Mouse (Mus musculus) heart, embryonic 11.5 days (tissue): ENCODE measurements around the gene Hoxa4. TPM values are rescaled to one million over a fixed set of nuclear protein-coding genes. Genes with fewer than 3 reads are reported as not detected.

Experiments used
- ATAC-seq: fragments of 200-750 bp; cut with Nextera tagmentation; replicated peaks from 2 replicates; pipeline ENCODE4 v1.8.0; 2017; ENCODE audit warnings: moderate library complexity; ENCODE audit not compliant: insufficient number of reproducible peaks, low FRiP score, low TSS enrichment
- H3K27ac ChIP-seq: fragments of 300-500 bp; sonication (generic); 2 replicates; pipeline ENCODE4 v1.5.1; 2014; ENCODE audit warnings: mild to moderate bottlenecking, low read depth, low read length
- H3K27me3 ChIP-seq: fragments of 300-500 bp; sonication (generic); 2 replicates; pipeline ENCODE4 v1.6.1; 2014; ENCODE audit warnings: mild to moderate bottlenecking, low read length, mixed read lengths; ENCODE audit not compliant: control insufficient read depth, insufficient read depth
- H3K36me3 ChIP-seq: fragments of 300-500 bp; sonication (generic); 2 replicates; pipeline ENCODE4 v1.6.1; 2014; ENCODE audit warnings: mild to moderate bottlenecking, low read length, moderate library complexity, mixed read lengths; ENCODE audit not compliant: control insufficient read depth, insufficient read depth
- H3K4me1 ChIP-seq: fragments of 300-500 bp; sonication (generic); 2 replicates; pipeline ENCODE4 v1.6.1; 2014; ENCODE audit warnings: low read length; ENCODE audit not compliant: control insufficient read depth, insufficient read depth
- H3K4me2 ChIP-seq: fragments of 300-500 bp; sonication (generic); 2 replicates; pipeline ENCODE4 v1.6.1; 2014; ENCODE audit warnings: mild to moderate bottlenecking, moderate library complexity
- H3K4me3 ChIP-seq: fragments of 300-500 bp; sonication (generic); 2 replicates; pipeline ENCODE4 v1.5.1; 2014; ENCODE audit warnings: low read depth, low read length
- H3K9ac ChIP-seq: fragments of 300-500 bp; sonication (generic); 2 replicates; pipeline ENCODE4 v1.6.1; 2014; ENCODE audit warnings: mild to moderate bottlenecking, low read depth, low read length, moderate library complexity
- H3K9me3 ChIP-seq: fragments of 300-500 bp; sonication (generic); replicated peaks from 2 replicates; pipeline ENCODE4 v1.6.1; 2016; ENCODE audit warnings: low read length; ENCODE audit not compliant: control insufficient read depth
- WGBS: fragments of 180-500 bp; shearing (Covaris S2); extraction: QIAGEN DNeasy Blood & Tissue Kit; methylation state at CpG from one replicate; pipeline ENCODE4 v1.1.7; 2014; ENCODE audit not compliant: insufficient replicate concordance; 5-methylcytosine and 5-hydroxymethylcytosine counted together
- polyA plus RNA-seq: library from polyadenylated mRNA; unstranded; fragments of >200 nt; fragmentation: Nextera tagmentation; extraction: Ambion mirVana; gene quantifications from 2 replicates; pipeline ENCODE4 v1.2.1, GENCODE M21; 2014

The Hoxa4 gene
- polyA plus RNA-seq, 1 experiment from 2014 or later, result 1.4 TPM

DNA sequence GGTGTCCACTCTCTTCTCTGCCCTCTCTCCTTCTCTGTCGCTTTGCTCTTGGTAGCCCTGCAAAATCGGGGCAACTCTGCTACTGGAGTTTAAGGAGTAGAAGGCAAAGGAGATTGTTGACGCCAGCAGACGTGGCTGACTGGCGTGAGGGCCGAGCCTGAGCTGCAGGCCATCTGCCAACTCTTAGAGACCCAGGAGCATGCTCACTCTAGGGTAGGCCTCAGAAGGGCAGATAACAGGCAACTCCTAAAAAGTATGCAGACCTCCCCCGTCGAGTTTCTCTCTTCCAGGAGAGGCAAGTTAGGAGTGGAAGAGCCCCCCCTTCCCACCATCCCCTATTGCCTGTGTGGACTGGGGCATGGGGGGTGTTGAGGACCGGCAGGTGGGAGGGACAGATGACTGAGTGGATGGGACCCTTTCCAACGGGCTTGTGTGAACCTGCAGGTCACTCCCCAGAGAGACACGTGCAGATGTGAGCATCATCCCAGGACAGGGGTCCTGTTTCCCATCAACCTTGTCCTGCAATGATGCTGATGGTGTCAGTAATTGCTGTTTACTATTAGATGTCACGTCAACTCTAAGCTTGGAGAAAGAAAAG, 32.3 kb downstream of the Hoxa4 start:
- H3K36me3 ChIP-seq, result no peaks in the 10 kb centered on the region
- H3K9ac ChIP-seq, result peak overlapping the region; percentile 47
- 8% methylated on average over 12 of the region's 12 CpGs for WGBS
- H3K27ac ChIP-seq, result peak overlapping the region; percentile 68; the same call in 1 of the 2 replicates
- H3K4me3 ChIP-seq, result peak overlapping the region; percentile 52
- no peaks in the 10 kb centered on the region for H3K9me3 ChIP-seq
- peaks cover 5% of the 10 kb centered on the region; the same call in 1 of the 2 replicates for H3K4me1 ChIP-seq
- H3K4me2 ChIP-seq, result peak overlapping the region; percentile 76
- H3K27me3 ChIP-seq, result peaks cover 94% of the 10 kb centered on the region
- peak; percentile 28; the same call in 1 of the 2 replicates for ATAC-seq

DNA sequence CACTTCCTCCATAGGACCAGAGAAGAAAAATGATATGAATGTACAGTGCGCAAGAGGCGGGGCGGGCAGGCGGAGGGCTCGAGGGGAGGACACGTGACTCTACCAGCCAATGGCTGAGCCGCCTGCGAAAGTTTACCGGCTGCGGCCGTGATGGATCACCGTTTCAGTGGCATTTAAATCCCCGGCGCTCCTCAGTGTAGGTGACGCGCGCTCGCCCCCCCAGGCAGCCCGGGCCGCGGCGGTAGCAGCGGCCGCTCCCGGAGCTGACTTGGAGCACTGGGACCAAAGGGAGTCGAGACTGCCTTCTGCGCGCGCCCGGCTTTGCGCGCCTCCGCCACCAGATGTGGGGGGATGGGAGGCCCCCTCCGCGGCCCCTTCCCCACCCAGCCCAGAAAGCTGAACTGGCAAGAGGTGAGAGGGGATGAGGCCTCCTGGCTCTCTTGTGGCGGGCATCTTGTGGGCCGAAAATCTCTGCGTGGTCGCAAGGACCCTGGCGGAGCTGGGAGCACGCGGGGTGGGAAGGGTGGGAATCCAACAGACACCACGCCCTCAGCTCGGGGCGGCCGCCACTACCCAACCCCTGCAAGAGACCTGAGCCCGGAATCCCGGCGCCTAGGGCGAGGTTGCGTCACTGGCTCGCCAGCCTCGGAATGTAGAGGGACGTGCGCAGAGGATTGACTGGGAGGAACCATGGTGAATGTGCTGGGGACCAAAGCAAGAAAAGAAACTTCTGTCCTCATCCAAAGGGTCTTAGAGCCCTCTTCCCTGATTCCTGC, 33.1 kb downstream of the Hoxa4 start, which contains the start of gene Hoxa1:
TSS of gene Hoxa1 (minus strand) at position 42 of the 776 bp plus-strand sequence.
- under 1% methylated on average over 55 of the region's 55 CpGs for WGBS
- Histone ChIP-seq H3K27ac (peak within 1 kb of the TSS; percentile 68), H3K36me3 (no peaks in the 10 kb centered on the region), H3K9ac (peak within 1 kb of the TSS; percentile 47), H3K27me3 (peaks cover 93% of the 10 kb centered on the region), H3K4me2 (peak within 1 kb of the TSS; percentile 76), H3K4me1 (peaks cover 5% of the 10 kb centered on the region; the same call in 1 of the 2 replicates), H3K9me3 (no peaks in the 10 kb centered on the region), H3K4me3 (peak within 1 kb of the TSS; percentile 52)
- ATAC-seq, result peak; percentile 80

DNA sequence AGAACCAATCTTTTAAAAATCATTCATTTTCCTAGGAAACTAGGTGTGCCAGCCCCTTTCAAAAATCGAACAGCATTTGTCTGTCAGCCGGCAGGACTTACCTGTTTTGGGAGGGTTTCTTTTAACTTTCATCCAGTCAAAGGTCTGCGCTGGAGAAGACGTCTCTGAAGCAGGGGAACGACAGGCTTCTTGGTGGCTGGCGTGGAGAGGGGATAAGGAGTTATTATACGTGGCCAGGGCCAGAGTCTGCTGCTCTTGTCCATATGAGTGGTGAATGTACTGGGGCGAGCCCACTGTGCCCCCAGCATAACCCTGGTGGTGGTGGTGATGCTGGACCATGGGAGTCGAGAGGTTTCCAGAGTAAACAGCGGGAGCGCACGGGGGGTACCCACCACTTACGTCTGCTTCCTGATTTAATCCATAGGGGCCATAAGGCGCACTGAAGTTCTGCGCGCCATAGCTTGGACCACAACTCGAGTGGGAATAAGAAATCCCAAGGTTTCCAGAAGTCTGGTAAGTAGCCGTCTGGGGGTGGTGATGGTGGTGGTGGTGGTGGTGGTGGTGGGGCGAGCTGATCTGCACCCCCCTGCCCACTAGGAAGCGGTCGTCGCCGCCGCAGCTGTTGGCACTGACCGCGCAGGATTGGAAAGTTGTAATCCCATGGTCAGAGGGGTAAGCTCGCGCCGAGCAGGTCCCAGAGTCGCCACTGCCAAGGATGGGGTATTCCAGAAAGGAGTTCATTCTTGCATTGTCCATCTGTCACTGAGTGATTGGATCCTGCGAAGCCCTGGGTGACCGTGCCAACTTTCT, 33.9 kb downstream of the Hoxa4 start:
- H3K36me3 ChIP-seq, result no peaks in the 10 kb centered on the region
- H3K9ac ChIP-seq, result 0 out of 2 replicates have a peak overlapping the region, but pooled peaks have one; percentile 18
- no peak for ATAC-seq
- H3K27ac ChIP-seq, result no peak overlapping the region
- peaks cover 93% of the 10 kb centered on the region for H3K27me3 ChIP-seq
- 1% methylated on average over 32 of the region's 32 CpGs for WGBS
- H3K4me2 ChIP-seq, result peak overlapping the region; percentile 76
- H3K4me1 ChIP-seq, result peaks cover 5% of the 10 kb centered on the region; the same call in 1 of the 2 replicates
- peak overlapping the region; percentile 52 for H3K4me3 ChIP-seq
- no peaks in the 10 kb centered on the region for H3K9me3 ChIP-seq

DNA sequence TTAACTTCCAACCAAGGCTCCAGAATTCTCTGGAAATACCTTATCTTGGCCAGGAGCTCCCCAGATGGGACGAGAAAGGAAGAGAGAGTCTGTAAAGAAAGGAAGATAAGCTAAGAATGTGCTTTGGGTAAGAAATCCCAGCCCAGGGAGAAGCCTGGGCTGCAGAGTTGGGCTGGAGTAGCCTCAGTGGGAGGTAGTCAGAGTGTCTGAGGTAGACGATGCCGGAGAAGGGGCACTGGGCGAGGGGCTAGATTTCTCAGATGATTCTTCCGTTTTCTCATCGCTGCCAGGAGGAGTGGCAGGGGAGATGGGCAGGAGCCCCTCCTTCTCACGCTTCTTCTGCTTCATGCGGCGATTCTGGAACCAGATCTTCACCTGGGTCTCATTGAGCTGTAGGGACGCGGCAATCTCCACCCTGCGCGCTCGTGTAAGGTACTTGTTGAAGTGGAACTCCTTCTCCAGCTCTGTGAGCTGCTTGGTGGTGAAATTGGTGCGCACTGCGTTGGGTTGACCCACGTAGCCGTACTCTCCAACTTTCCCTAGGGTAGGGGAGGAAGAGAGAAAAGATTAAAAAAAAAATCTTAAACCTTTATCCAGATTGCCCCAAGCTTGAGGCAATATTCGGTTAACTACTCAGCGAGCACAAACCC, 34.9 kb downstream of the Hoxa4 start:
- Histone ChIP-seq H3K4me1 (peaks cover 5% of the 10 kb centered on the region; the same call in 1 of the 2 replicates), H3K27ac (no peak overlapping the region), H3K27me3 (peaks cover 94% of the 10 kb centered on the region), H3K9ac (no peak overlapping the region), H3K9me3 (no peaks in the 10 kb centered on the region), H3K4me2 (peak overlapping the region; percentile 76), H3K36me3 (no peaks in the 10 kb centered on the region), H3K4me3 (peak overlapping the region; percentile 52)
- WGBS, result 1% methylated on average over 20 of the region's 20 CpGs
- ATAC-seq, result no peak

DNA sequence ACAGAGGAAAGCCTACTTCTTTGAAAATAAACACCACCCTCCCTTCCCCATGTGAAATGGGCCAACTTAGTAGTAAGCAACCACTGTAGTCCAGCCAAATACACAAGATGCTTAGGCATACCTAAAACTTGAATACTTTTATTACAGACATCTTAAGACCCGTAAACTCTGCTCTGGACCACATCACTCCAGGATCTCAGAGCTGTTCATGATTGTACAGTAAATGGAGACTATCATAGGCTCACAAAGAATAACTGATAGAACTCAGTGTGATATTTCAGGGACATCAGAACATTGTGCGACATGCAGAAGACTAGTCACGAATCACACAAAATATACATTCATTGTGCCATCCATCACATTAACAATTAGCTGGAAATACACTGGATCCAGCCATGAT, 36.1 kb downstream of the Hoxa4 start:
- H3K27me3 ChIP-seq, result peaks cover 94% of the 10 kb centered on the region
- peaks cover 5% of the 10 kb centered on the region; the same call in 1 of the 2 replicates for H3K4me1 ChIP-seq
- H3K4me3 ChIP-seq, result no peak overlapping the region
- H3K36me3 ChIP-seq, result no peaks in the 10 kb centered on the region
- ATAC-seq, result no peak
- H3K9me3 ChIP-seq, result no peaks in the 10 kb centered on the region
- H3K27ac ChIP-seq, result no peak overlapping the region
- no peak overlapping the region for H3K4me2 ChIP-seq
- H3K9ac ChIP-seq, result no peak overlapping the region
- 61% methylated on average over 3 of the region's 3 CpGs for WGBS

DNA sequence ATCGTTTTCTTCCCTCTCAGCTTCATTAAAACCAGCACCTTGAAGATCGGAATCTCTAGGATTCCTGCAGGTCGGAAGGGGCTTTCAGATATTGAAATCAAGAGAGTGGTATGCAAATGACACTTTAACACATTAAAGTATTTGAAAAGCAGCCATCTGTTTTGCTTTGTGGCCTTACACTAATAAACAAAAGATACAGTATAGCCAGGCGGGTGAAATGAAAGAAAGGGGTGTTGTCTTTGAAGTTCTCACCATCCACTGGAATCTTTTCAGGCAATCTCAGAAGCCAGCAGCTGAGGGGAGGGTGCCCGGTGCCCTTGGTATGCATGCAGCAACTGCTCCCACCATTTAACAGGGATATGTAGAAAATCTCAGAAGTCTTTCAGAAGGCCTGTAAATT, 37.5 kb downstream of the Hoxa4 start:
- Histone ChIP-seq H3K27me3 (peaks cover 92% of the 10 kb centered on the region), H3K9me3 (no peaks in the 10 kb centered on the region), H3K4me2 (no peak overlapping the region), H3K27ac (no peak overlapping the region), H3K9ac (no peak overlapping the region), H3K36me3 (no peaks in the 10 kb centered on the region), H3K4me3 (no peak overlapping the region), H3K4me1 (peaks cover 1% of the 10 kb centered on the region; the same call in 1 of the 2 replicates)
- ATAC-seq, result no peak
- 22% methylated on average over 5 of the region's 5 CpGs for WGBS

DNA sequence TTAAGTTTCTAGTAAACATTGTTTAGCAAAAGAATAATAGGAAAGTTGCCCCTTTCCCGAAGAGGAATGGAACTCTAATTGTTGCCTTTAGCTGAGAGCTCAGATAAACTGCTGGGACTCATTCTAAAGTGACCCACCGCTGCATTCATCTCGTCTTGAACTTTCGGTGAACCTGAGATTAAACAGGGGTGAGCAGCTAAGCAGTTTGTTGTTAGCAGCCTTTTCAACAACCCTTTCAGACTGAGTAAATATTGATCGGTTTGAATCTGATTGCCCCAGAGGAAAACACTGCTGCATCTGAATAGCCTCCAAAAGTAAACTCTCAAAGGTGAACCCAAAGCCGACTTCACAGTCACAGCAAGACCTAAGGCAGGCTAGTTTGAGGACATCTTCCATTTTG, 38.3 kb downstream of the Hoxa4 start:
- Histone ChIP-seq H3K4me2 (no peak overlapping the region), H3K4me3 (no peak overlapping the region), H3K27me3 (peaks cover 84% of the 10 kb centered on the region), H3K27ac (no peak overlapping the region), H3K9me3 (no peaks in the 10 kb centered on the region), H3K9ac (no peak overlapping the region), H3K36me3 (no peaks in the 10 kb centered on the region), H3K4me1 (no peaks in the 10 kb centered on the region)
- 3% methylated on average over 6 of the region's 6 CpGs for WGBS
- no peak for ATAC-seq
